Mouse (Mus musculus) ovary, postnatal 36 days (tissue): ENCODE results near the gene Prr19.
"Not testable (repeated sequence)": the region's sequence is repeated elsewhere in the genome, so short reads cannot be mapped to it uniquely, and the experiment has no call there.

Source experiments
- DNase-seq: peaks from one replicate; pipeline ENCODE4 v3.0.0; 2022; ENCODE audit warnings: low spot score, mixed read lengths

Gene Prr19

DNA sequence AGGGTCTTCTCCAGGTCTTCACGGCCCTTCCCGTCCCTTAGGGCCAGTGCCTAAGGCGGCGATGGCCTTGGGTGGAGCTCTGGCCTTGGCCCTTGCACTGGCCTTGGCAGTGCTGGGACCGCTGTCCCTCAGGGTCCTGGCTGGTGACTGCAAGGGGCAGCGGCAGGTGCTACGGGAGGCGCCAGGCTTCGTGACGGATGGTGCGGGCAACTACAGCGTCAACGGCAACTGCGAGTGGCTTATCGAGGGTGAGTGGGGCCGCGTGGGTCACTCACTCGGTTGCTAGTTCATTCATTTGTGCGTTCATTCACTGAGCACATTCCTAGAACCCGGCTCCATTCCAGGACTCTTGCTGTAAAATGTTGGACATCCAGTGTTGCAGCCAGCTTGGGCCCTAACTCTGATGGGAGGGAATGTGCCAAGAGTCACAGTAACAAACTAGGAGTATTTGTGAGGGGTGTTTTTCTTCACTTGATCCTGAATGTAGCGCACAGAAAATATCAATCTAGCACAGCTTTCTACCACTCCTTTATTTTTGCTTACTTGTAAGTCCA lies 16.3 kb downstream of the Prr19 start:
- DNase-seq: peak; percentile 40

DNA sequence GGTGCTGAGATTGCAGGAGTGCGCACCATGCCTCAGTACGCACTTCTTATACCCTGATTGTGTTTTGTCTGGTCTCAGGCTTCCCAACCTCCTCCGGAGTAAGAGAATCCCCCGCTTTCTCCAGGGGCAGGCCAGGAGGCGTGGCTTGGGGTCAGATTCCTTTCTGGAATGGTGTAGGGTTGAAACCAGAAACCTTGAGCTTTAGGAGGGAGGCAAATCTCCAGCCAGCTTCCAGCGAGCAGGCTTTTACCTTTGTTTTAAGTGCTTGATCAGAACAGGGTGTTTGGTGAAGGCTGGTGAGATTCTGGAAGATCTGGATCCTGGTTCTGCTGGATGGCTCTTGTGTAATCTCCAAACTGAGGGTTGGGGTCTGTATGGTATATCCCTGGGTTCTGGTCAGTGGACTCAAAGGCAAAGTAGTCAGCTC lies 20.9 kb downstream of the Prr19 start:
- peak; percentile 60 for DNase-seq

DNA sequence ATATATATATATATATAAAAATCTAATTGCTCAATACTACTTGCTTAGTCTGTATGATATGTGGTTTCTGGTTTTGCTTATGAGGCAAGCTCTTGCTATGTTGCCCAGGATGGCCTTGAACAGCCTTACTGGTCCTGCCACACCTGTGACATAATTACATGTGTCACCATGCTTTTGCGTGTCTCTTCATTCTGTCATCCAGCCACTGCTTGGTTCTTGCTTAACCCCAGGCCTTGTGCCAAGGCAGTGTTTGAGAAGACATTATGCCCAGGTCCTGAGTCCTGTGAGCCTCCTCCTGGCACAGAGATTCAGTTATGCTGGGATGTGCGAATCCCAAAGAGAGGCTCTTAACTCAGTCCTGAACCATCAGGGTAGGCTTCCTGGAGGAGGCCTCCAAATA lies 22.0 kb downstream of the Prr19 start:
- no peak for DNase-seq

DNA sequence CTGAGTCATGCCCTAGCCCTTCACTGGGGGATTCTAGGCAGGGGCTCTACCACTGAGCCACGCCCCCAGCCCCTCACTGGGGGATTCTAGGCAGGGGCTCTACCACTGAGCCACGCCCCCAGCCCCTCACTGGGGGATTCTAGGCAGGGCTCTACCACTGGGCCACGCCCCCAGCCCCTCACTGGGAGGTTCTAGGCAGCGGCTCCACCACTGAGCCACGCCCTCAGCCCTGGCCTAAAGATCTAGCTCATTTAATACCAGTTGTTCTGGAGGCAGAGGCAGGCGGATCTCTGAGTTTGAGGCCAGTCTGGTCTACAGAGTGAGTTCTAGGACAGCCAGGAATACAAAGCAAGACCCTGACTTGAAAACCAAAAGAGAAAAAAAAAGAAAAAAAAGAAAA lies 24.2 kb downstream of the Prr19 start:
- not testable (repeated sequence) for DNase-seq

DNA sequence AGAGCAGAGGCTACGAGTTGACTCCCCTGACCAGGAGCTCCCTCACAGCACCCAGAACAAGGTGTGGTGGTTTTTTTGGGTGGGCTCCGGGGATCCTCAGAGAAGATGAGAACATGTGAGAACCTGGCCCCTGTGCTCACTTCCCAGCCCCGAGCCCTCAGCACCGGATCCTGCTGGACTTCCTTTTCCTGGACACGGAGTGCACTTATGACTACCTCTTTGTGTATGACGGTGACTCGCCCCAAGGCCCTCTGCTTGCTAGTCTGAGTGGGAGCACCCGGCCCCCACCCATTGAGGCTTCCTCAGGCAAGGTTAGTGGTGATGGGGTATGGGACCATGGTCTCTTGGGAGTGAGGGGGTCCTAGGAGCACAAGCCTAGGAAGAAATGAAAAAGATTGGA lies 25.0 kb downstream of the Prr19 start:
- no peak for DNase-seq

DNA sequence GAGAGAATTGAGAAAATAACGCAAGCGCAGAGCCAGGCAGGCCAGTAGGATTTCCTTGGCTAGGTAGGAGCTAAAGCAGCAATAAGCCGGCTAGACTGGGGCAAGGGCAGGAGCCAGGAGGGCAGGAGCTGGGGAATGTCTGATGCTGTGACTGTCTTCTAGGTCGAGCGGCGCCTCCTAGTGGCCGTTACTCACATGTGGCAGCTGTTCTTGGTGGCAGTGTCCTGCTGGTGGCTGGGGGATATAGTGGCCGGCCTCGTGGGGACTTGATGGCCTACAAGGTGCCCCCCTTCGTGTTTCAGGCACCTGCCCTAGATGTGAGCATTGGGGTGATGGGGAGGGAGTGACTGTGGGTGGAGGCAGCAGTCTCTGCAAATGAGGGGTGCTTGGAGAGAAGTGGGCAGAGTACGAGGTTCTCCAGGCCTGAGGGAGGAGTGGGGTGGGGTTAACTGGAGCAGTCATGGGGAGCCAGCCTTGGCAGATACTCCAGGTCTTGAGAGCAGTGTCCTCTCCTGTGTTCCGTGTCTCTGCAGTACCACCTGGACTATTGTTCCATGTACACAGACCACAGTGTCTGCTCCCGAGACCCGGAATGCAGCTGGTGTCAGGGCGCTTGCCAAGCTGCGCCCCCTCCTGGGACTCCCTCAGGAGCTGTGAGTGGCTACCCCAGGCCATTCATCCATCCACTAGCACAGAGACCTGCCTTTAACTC lies 32.5 kb downstream of the Prr19 start:
- DNase-seq: peak; percentile 72

DNA sequence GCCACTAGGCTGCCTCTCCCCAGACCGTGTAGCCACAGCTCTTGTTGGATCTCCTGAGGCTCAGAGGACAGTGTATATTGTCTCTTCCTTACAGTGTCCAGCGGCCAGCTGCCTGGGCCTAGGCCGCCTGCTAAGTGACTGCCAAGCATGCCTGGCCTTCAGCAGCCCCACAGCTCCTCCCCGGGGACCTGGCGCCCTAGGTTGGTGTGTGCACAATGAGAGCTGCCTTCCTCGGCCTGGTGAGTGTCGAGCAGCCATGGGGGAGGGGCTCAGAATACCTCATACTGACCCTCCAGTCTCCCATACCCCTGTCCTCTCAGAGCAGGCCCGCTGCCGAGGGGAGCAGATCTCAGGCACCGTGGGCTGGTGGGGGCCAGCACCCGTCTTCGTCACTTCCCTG lies 33.3 kb downstream of the Prr19 start:
- no peak for DNase-seq

DNA sequence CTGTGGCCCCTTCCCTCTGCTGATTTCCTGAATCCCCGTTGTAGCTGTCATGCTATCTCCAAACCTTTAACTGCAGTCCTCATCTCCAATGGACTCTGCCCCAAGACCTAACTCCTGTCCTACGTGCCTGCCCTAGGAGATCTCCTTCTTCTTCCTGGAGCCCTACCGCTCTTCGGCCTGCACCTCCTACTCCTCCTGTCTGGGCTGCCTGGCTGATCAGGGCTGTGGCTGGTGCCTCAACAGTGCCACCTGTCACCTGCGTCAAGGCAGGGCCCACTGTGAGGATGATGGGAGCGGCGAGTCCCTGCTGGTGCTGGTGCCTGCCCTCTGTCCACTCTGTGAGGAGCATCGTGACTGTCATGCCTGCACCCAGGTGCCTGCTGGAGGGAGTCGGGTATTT lies 38.1 kb downstream of the Prr19 start:
- DNase-seq: no peak

DNA sequence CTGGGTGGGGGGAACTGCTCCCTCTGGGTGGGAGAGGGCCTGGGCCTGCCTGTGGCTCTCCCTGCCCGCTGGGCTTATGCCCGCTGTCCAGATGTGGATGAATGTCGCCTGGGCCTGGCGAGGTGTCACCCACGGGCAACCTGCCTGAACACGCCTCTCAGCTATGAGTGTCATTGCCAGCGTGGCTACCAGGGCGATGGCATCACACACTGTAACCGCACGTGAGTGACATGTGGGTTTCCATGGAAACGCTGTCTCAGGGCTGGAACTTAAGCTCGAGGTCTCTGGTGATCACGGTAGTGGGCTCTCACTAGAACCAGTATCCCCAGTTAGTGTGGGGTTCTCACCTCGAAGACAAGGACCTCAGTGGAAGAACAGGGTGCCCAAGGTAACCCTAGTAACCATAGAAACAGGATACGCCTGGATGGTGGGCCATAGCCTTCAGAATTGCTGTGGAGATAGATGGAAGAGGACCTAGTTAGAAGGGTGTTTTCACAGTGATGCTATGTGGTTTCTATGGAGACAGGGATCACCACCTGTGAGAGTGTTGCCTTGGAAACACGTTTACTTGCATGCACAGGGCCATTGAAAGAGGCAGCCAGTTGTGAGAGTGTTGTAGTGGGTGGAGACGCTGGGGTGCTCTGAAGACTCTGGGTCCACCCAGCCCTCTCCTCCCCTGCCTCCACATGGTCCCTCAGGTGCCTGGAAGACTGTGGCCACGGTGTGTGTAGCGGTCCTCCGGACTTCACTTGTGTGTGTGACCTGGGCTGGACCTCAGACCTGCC lies 40.0 kb downstream of the Prr19 start:
- DNase-seq: no peak

DNA sequence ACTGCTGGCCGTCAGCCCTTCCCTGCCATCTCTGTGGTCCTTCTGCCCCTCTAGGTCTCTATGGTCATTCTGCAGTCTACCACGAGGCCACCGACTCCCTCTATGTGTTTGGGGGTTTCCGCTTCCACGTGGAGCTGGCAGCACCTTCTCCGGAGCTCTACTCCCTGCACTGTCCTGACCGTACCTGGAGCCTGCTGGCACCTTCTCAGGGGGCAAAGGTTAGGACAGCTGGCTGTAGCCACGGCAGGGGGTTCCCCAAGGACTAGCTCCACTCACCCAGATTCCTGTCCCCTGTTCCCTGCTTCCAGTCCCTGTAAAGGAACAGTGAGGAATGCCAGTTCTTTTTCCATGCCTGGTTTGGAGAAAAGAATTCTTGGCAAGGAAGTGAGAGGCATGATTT lies 47.6 kb downstream of the Prr19 start:
- DNase-seq: no peak
